Mouse (Mus musculus) liver, adult 2 months (tissue): ENCODE results near the gene Tma7. TPM values are rescaled to one million over a fixed set of nuclear protein-coding genes. Genes with fewer than 3 reads are reported as not detected.

ENCODE experiments used
- DNase-seq: peaks from one replicate; pipeline ENCODE4 v3.0.0-alpha.2; 2011; ENCODE audit warnings: low read depth, low spot score; ENCODE audit errors: extremely low read depth
- H3K27ac ChIP-seq: fragments of 200-500 bp; replicated peaks from 2 replicates; pipeline ENCODE4 v1.5.1; 2012; ENCODE audit warnings: low read depth, mild to moderate bottlenecking, control low read depth, inconsistent platforms, low read length; ENCODE audit not compliant: insufficient read depth
- H3K27me3 ChIP-seq: fragments of 200-500 bp; 2 replicates; pipeline ENCODE4 v1.6.1; 2012; ENCODE audit warnings: mild to moderate bottlenecking, moderate library complexity, low read length, inconsistent platforms; ENCODE audit not compliant: control insufficient read depth, insufficient read depth
- H3K36me3 ChIP-seq: fragments of 200-500 bp; 2 replicates; pipeline ENCODE4 v1.6.1; 2012; ENCODE audit warnings: low read length, inconsistent platforms; ENCODE audit not compliant: control insufficient read depth, insufficient read depth
- H3K4me1 ChIP-seq: fragments of 200-500 bp; 2 replicates; pipeline ENCODE4 v1.6.1; 2011; ENCODE audit warnings: low read length; ENCODE audit not compliant: control insufficient read depth, insufficient read depth
- H3K4me3 ChIP-seq: fragments of 200-500 bp; 2 replicates; pipeline ENCODE4 v1.5.1; 2011; ENCODE audit warnings: low read depth, mild to moderate bottlenecking, control low read depth, low read length, moderate library complexity; ENCODE audit not compliant: insufficient read depth
- H3K79me2 ChIP-seq: fragments of 200-500 bp; 2 replicates; pipeline ENCODE4 v1.6.1; 2012; ENCODE audit warnings: inconsistent platforms, mild to moderate bottlenecking, low read length, moderate library complexity; ENCODE audit not compliant: control insufficient read depth, insufficient read depth
- H3K9ac ChIP-seq: fragments of 200-500 bp; 2 replicates; pipeline ENCODE4 v1.6.1; 2012; ENCODE audit warnings: low read depth, mild to moderate bottlenecking, control low read depth, inconsistent platforms, low read length
- CTCF ChIP-seq: fragments of 200-500 bp; IDR thresholded peaks from 2 replicates; pipeline ENCODE4 v1.5.1; 2011; ENCODE audit warnings: low read depth, low read length, control low read depth
- POLR2A ChIP-seq: fragments of 200-500 bp; IDR thresholded peaks from 2 replicates; pipeline ENCODE4 v1.6.1; 2011; ENCODE audit warnings: low read length, control low read depth; ENCODE audit not compliant: insufficient read depth; ENCODE audit errors: extremely low read depth
- WGBS: fragments of 180-500 bp; shearing (Covaris S2); methylation state at CpG from one replicate; pipeline ENCODE4 v1.1.7; 2018; 5-methylcytosine and 5-hydroxymethylcytosine counted together
- polyA plus RNA-seq: library from polyadenylated mRNA; depleted of rRNA; stranded (reverse); fragments of >200 nt; gene quantifications from 2 replicates; pipeline ENCODE4 v1.2.3, GENCODE M21; 2012
- total RNA-seq: library from RNA; depleted of rRNA; stranded (reverse); fragments of >200 nt; gene quantifications from 2 replicates; pipeline ENCODE4 v1.2.3, GENCODE M21; 2014

The Tma7 gene
- total and polyA plus RNA-seq, 2 experiments: 23.3 to 54.7 TPM

DNA sequence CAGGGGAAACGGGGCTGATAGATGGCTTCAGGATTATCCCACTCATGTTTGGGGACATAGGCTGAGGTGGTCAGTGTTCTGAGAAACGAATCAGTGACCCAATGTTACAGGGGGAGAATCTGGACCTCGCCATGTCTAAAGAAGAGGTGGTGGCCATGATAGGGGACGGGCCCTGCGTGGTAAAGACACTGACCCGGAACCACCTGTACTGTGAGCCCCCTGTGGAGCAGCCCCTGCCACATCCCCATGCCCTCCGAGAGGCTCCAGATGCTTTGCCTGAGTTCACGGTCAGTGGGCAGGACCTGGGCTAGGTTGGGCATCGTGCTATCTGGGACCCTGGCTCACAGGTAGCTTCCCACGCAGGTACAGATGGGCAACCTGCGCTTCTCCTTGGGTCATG is 27.9 kb upstream of the Tma7 start:
- no peaks in the 10 kb centered on the region for H3K79me2 ChIP-seq
- TF ChIP-seq CTCF (no peak), POLR2A (no peak)
- no peak overlapping the region for H3K27ac ChIP-seq
- H3K4me3 ChIP-seq: no peak overlapping the region
- H3K9ac ChIP-seq: no peak overlapping the region
- H3K27me3 ChIP-seq: no peaks in the 10 kb centered on the region
- 96% methylated on average over 11 of the region's 11 CpGs for WGBS
- no peak for DNase-seq
- H3K36me3 ChIP-seq: peaks cover 13% of the 10 kb centered on the region; the same call in 1 of the 2 replicates
- peaks cover 2% of the 10 kb centered on the region; the same call in 1 of the 2 replicates for H3K4me1 ChIP-seq

DNA sequence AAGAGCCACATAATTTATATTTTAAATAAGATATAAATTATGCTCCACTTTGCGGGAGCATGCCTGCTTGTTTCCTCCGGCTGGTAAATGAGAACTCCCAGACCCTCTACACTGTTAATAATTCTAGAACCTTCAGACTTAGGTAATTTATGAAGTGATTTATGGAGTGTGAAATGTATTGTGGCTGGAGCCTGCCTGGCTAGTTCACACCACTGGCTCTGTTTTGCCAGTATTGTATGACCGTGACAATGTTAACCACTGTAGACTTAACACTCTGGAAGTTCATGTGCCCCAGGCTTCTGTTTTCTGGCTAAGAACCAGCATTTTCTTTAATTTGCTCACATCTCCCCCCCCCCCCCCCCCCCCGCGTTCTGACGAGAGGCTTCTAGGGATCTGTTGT is 25.0 kb upstream of the Tma7 start:
- Histone ChIP-seq H3K4me3 (no peak overlapping the region), H3K79me2 (no peaks in the 10 kb centered on the region), H3K4me1 (no peaks in the 10 kb centered on the region), H3K9ac (no peak overlapping the region), H3K27me3 (no peaks in the 10 kb centered on the region), H3K36me3 (peaks cover 3% of the 10 kb centered on the region; the same call in 1 of the 2 replicates), H3K27ac (no peak overlapping the region)
- 84% methylated on average over 6 of the region's 6 CpGs for WGBS
- no peak for TF ChIP-seq POLR2A
- no peak for TF ChIP-seq CTCF
- no peak for DNase-seq

DNA sequence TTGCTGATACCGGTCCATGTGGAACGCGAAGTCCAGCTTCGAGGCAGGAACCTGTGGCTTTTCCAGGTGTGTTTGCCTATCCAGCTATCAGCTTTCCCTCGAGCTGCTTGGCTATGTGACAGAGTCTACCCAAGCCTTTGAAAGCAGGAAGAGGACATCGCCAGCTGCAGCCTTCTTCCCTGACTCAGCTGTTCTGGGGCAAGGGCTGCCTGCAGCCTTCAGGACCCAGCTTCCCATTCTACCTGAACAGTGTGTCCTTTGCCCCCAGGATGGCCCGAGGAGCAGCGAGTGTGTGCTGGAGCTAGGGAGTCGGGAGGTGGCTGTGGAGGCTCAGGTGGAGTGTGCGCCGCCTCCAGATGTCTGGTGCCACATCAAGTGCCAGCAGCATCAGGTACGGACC is 23.3 kb upstream of the Tma7 start:
- Histone ChIP-seq H3K4me3 (no peak overlapping the region), H3K36me3 (peaks cover 3% of the 10 kb centered on the region; the same call in 1 of the 2 replicates), H3K79me2 (no peaks in the 10 kb centered on the region; the same call in 1 of the 2 replicates), H3K4me1 (no peaks in the 10 kb centered on the region), H3K27me3 (no peaks in the 10 kb centered on the region), H3K9ac (no peak overlapping the region), H3K27ac (no peak overlapping the region)
- DNase-seq: no peak
- TF ChIP-seq POLR2A (no peak), CTCF (no peak)
- whole genome bisulfite sequencing: 76% methylated on average over 12 of the region's 12 CpGs

DNA sequence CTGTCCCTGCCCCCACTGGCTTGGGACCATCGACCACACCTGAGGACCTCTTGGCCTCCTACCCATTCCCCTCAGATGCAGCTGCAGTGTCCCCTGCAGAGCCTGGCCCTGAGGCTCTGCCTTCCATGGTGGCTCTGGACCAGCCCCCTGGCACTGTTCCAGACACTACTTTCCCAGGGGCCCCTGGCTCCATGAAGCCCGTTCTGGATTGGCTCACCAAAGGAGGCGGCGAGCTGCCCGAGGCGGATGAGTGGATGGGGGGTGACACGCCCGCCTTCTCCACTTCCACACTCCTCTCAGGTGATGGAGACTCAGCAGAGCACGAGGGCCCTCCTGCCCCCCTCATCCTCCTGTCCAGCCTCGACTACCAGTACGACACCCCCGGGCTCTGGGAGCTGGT is 22.6 kb upstream of the Tma7 start:
- no peak overlapping the region for H3K4me3 ChIP-seq
- no peak overlapping the region for H3K9ac ChIP-seq
- no peaks in the 10 kb centered on the region for H3K4me1 ChIP-seq
- WGBS: 89% methylated on average over 12 of the region's 12 CpGs
- H3K36me3 ChIP-seq: peaks cover 3% of the 10 kb centered on the region; the same call in 1 of the 2 replicates
- H3K27ac ChIP-seq: no peak overlapping the region
- H3K27me3 ChIP-seq: no peaks in the 10 kb centered on the region
- TF ChIP-seq CTCF: no peak
- TF ChIP-seq POLR2A: no peak
- DNase-seq: no peak
- H3K79me2 ChIP-seq: peaks cover 1% of the 10 kb centered on the region; the same call in 1 of the 2 replicates

DNA sequence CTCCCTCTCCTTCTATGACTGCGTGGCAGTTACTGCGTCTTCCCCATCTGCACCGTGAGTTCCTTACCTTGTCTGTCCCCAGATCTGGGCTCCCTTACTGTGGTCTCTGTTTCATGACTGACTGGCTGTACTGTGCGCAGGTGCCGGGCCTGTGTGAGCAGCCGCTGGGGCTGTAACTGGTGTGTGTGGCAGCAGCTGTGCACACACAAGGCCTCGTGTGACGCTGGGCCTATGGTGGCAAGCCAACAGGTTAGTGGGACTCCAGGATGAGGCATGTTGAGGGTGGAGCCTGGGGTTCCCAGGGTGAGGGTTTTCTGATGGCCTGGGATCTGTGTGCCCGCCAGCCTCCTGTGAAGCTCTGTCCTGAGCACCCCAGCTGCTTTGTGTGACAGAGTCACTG is 21.7 kb upstream of the Tma7 start:
- Histone ChIP-seq H3K36me3 (0 out of 2 replicates have a peak, but pooled peaks cover 3% of the 10 kb centered on the region), H3K27me3 (no peaks in the 10 kb centered on the region), H3K79me2 (peaks cover 10% of the 10 kb centered on the region), H3K4me3 (no peak overlapping the region), H3K27ac (no peak overlapping the region), H3K9ac (no peak overlapping the region), H3K4me1 (peaks cover under 1% of the 10 kb centered on the region; the same call in 1 of the 2 replicates)
- 94% methylated on average over 9 of the region's 9 CpGs for WGBS
- TF ChIP-seq POLR2A: no peak
- no peak for TF ChIP-seq CTCF
- DNase-seq: no peak

DNA sequence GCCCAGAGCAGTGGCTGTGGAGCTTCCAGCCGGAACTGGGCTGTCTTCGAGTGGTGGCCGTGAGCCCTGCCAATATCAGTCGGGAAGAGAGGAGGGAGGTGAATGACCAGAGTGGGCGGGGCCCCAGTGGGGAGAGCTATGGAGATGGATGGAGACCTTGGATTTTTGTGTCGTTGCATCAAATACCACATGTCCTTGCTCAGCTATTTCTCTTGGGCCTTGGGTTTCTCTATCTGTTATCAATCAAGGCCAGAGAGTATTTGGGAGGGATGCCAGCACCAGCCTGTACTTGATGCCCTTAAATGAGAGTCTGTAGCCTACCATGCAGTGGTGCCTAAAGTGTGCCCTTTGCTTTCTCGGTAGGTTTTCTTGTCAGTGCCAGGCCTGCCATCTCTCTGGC is 20.9 kb upstream of the Tma7 start:
- no peak for DNase-seq
- Histone ChIP-seq H3K27ac (no peak overlapping the region), H3K4me3 (no peak overlapping the region), H3K79me2 (peaks cover 12% of the 10 kb centered on the region), H3K36me3 (no peaks in the 10 kb centered on the region), H3K9ac (no peak overlapping the region), H3K4me1 (peaks cover 4% of the 10 kb centered on the region; the same call in 1 of the 2 replicates), H3K27me3 (no peaks in the 10 kb centered on the region)
- TF ChIP-seq POLR2A (no peak), CTCF (no peak)
- 28% methylated on average over 7 of the region's 7 CpGs for WGBS
